Mouse (Mus musculus) lung, adult 2 months (tissue): ENCODE measurements at regions not wholly inside any gene's neighbourhood (a gene's known extent, or its start where the extent isn't known, plus 50 kb on each side); places are given as distances from the start of the nearest gene placed in this dataset.

Experiments used
- DNase-seq: peaks from one replicate; pipeline ENCODE4 v3.0.0; 2022
- H3K4me1 ChIP-seq: fragments of 200-500 bp; 2 replicates; pipeline ENCODE4 v1.6.1; 2011; ENCODE audit warnings: low read length; ENCODE audit not compliant: control insufficient read depth, insufficient read depth
- H3K4me3 ChIP-seq: fragments of 200-500 bp; replicated peaks from 2 replicates; pipeline ENCODE3; 2011; ENCODE audit warnings: low read depth, mild to moderate bottlenecking, control low read depth, low read length; ENCODE audit errors: extremely low read depth
- CTCF ChIP-seq: fragments of 200-500 bp; IDR thresholded peaks from 2 replicates; pipeline ENCODE4 v1.5.1; 2011; ENCODE audit warnings: mild to moderate bottlenecking, low read length, control low read depth; ENCODE audit not compliant: insufficient read depth
- POLR2A ChIP-seq: fragments of 200-500 bp; IDR thresholded peaks from 2 replicates; pipeline ENCODE4 v1.6.1; 2011; ENCODE audit warnings: low read depth, mild to moderate bottlenecking, control low read depth, low read length, borderline replicate concordance; ENCODE audit errors: extremely low read depth
- WGBS: fragments of 180-500 bp; shearing (Covaris S2); methylation state at CpG from one replicate; pipeline ENCODE4 v1.1.7; 2018; 5-methylcytosine and 5-hydroxymethylcytosine counted together

DNA sequence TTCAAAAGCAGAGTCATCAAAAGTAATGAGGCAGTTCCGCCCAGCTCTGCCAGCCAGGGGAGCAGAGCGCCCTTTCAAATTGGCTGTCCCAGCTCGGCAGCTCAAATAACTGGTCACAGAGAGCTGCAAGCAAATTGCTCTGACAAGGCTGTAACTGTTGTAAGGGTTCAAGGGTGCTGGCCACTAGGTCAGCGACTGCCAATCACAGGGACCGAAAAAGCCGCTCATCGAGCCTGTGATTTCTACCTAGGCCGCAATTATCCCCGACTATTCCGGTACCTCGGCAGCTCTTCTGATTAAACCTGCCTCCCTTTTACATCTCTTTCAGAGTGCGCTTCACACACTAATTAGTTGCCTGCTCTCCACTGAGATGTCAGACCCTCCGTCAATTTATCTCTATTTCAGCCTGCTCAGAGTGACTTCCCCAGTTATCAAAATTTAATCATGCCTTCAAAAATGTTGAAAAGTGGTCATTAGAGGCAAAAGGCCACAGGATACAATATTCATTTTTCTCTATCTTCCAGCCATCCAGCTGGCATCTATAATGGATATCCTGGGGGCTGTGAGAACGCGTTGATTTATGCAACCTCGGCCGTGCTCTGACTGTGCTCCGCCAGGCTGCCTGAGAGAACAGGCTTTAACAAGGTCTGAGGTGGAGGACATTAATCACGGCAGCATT, 606.7 kb downstream of the Psat1 start:
- no peaks in the 10 kb centered on the region for H3K4me1 ChIP-seq
- TF ChIP-seq CTCF (no peak), POLR2A (no peak)
- WGBS = 57% methylated on average over 19 of the region's 19 CpGs

DNA sequence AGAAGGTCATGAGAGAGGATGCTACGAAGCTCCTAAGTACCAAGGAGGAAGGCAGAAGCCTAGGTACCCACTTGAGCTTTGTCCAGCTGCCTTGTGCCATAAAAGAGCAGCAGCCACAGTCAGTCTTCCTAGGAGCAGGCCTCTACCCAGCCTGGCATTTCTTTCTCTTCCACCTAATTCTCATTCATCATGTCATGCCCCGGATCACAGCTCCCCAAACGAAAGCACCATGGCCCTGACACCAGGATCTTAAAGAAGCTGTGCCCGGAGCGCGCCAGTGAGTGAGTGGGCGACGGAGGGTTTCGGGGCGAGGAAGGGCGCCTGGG, 607.2 kb downstream of the Psat1 start:
- Histone ChIP-seq H3K4me1 (no peaks in the 10 kb centered on the region), H3K4me3 (no peak overlapping the region)
- TF ChIP-seq POLR2A (no peak), CTCF (no peak)
- WGBS = 54% methylated on average over 11 of the region's 11 CpGs
- no peak for DNase-seq

More for the DNA sequence above, 606.7 kb downstream of the Psat1 start:
- no peak for DNase-seq
- H3K4me3 ChIP-seq = no peak overlapping the region

DNA sequence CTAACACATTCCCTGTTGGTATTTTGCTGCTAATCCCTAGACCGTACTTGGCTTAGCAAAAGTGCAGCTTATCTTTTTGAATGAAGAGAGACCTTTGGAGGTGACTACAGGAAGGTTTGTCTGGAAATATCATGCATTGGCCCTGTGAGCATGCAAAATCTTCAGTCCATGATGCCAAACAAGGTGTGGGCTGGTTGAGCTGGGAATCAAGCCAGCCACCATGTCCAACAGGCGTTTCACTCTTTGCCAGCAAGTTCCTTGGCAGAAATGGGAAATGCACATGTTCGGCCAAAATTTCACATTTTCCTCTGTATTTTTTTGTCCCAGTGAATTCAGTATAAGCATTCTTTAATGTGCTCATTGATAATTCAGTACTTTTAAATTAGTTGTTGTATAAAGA, 617.0 kb downstream of the Psat1 start:
- no peak overlapping the region for H3K4me3 ChIP-seq
- WGBS = 78% methylated on average over 3 of the region's 3 CpGs
- no peak for DNase-seq
- TF ChIP-seq POLR2A (no peak), CTCF (no peak)
- no peaks in the 10 kb centered on the region for H3K4me1 ChIP-seq

DNA sequence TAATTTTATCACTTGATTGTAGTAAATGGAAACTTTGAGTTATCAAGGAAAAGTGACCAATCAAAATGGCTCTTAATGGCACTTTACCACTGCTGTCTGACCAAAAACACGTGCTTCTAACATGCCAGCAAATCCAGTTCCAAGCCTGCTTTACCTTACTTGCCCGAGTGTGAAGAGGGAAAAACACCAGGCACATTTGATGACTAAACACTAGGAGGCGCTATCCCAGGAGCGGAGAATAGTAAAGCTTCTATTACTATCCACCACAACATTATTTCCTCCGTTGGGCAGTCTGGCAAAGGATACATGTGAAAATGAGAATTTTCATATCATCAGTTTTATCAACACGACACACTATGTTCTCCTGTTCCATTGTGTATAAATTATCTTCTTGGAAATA, 647.7 kb downstream of the Psat1 start:
- 32% methylated on average over 6 of the region's 6 CpGs for WGBS
- no peaks in the 10 kb centered on the region for H3K4me1 ChIP-seq
- TF ChIP-seq POLR2A (no peak), CTCF (no peak)
- no peak for DNase-seq
- no peak overlapping the region for H3K4me3 ChIP-seq

DNA sequence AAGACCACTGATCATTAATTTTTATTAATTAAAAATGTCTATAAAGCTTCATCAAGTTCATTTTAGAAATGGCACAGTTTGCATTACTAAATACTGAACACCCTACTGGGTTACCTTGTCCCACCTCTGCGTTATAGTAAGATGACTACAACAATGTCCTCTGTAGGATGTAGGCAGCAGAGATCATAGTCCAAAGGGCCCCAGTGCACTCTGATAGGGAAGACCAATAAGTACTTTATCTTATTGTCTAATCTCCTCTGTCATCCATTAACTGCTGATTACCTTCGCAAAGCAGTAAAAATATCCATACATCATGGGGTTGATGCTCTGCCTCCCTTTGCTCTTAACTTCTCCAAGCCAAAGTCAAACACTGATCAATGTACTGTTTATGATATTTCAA, 662.1 kb downstream of the Psat1 start:
- WGBS = 72% methylated on average over 2 of the region's 2 CpGs
- no peak overlapping the region for H3K4me3 ChIP-seq
- TF ChIP-seq POLR2A (no peak), CTCF (no peak)
- no peaks in the 10 kb centered on the region for H3K4me1 ChIP-seq
- DNase-seq = no peak

DNA sequence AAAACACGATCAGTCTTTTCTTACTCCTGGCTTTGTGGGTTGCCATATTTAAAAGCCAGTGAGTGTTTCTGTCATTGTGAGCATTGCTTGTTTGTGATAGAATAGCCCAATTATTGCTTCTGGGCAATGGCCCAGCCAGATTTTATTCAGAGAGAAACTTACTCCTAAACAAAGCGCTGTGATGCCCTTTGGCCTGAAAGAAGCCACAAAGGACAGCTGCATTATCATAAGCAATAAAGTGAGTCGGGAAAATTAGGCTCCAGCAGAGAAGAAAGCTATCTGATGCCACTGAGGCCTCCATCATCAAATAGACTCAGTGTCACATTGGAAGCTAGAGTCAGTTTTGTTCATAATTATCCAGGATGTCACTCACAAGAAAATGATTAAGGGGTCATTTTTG, 644.9 kb upstream of the Tle4 start:
- H3K4me1 ChIP-seq = no peaks in the 10 kb centered on the region
- 69% methylated on average over 3 of the region's 3 CpGs for WGBS
- TF ChIP-seq POLR2A (no peak), CTCF (no peak)
- no peak overlapping the region for H3K4me3 ChIP-seq
- no peak for DNase-seq

DNA sequence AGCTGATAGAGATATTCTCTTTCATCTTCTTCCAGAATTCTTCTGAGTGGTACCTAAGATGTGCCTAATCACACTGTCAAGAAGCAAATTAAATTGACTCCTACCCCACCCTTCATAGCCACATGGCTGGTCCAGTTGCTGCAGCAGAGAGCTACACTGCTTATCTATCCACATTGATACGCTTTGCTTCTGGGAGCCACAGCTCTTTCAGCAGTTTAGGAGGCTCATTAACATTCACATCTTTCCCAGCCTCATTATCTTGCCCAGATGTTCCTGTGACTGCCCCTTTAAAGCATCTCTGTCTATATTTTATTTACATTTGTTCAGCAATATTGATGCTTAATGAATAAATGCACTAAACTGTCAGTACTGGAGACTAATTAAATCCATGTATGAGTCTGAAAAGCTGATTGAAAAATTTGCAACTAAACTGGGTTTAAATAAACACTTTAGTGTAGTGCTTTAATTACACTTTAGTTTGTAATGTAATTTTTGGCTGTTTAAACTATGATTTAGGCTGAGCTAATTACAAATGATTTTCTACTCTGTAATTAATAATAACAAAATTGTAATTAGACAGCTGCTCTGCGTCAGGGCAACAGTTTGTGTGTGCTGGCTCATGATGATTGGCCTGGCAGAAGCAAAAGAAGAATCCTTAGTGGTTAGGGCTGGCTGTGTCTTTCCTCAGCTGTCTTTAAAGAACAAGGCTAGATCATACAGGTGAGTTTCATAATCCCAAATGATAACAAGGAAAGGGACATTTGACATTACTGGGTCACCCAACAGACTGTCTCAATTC, 632.5 kb upstream of the Tle4 start:
- no peak overlapping the region for H3K4me3 ChIP-seq
- TF ChIP-seq CTCF (no peak), POLR2A (no peak)
- H3K4me1 ChIP-seq = no peaks in the 10 kb centered on the region
- 55% methylated on average over 2 of the region's 2 CpGs for WGBS
- DNase-seq = no peak

DNA sequence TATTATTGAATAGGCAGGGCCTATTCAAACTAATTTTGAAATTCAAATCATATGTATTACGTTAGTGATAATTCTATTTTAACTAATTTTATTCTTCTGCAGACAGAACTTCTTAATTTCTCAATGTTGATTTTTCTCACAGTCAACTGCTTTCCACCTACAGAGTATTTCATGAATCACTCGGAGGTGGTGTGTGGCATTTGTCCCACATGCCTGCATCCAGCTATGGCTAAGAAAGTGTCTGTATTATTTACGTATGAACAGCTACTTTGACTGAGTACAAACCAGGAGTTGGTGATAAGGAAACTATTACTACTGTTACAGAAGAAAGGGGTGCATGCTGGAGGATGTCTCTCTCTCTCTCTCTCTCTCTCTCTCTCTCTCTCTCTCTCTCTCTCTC, 619.5 kb upstream of the Tle4 start:
- Histone ChIP-seq H3K4me3 (no peak overlapping the region), H3K4me1 (no peaks in the 10 kb centered on the region)
- WGBS = 76% methylated on average over 3 of the region's 3 CpGs
- TF ChIP-seq POLR2A = no peak
- no peak for DNase-seq

DNA sequence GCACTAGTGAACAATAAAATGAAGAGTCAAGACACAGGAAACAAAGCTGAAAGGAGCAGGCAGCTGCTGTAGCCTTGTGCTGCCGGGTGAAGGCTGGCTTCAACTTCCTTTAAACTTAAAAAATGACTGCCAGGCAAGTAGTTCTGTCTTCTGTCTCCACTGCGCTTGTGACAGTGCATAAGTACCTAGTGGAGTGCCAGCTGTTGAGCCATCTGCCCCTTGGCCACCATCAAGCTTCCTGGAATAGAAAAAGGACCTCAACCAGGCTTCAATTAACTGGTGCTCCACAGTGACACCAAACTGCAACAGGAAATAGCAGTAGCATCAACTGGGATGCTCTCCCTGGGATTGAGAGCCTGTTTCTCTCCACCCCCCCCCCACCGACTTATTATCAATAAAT, 616.8 kb upstream of the Tle4 start:
- TF ChIP-seq CTCF (no peak), POLR2A (no peak)
- no peak for DNase-seq
- WGBS = 49% methylated on average over 3 of the region's 3 CpGs
- H3K4me1 ChIP-seq = no peaks in the 10 kb centered on the region
- H3K4me3 ChIP-seq = no peak overlapping the region

DNA sequence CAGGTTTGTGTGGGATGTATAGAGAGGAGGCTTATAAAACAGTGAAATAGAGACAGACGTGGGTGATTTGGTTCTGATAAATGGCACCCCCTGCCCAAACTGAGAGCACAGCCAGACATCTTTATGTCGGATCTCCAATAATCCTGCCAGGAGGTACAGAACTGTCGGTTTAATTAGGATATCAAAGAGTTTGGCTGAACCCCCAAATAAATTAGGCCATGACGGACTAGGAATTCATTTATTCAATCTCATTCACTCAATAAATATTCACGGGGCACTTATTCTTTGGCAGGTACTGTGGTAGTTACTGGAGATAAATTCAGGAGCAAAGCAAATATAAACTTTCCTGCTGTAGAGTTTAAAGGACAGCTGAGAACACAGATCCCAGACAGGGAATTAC, 615.0 kb upstream of the Tle4 start:
- Histone ChIP-seq H3K4me1 (no peaks in the 10 kb centered on the region), H3K4me3 (no peak overlapping the region)
- DNase-seq = no peak
- WGBS = 58% methylated on average over 5 of the region's 5 CpGs
- TF ChIP-seq CTCF = no peak
- no peak for TF ChIP-seq POLR2A

DNA sequence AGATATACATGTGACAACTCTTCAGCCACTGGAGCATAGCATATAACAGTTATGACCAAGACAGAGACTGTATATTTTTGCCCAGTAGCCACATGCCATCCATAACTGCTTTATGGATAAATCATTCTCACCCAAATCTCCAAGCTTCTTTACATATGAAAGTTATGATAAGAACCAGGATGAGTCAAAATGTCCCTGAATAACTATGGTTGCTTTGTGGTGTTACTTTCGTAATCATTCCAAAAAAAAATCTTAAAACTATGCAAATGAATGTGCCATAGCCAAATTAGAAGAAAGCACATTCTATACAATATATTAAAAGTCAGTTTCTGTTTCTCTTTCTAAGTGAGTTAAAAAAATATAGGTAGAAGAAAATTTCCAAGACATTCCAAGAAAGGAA, 605.2 kb upstream of the Tle4 start:
- Histone ChIP-seq H3K4me3 (no peak overlapping the region), H3K4me1 (no peaks in the 10 kb centered on the region)
- TF ChIP-seq CTCF (no peak), POLR2A (no peak)
- WGBS = 77% methylated on average over 1 of the region's 1 CpGs
- DNase-seq = no peak
